Mouse (Mus musculus): ENCODE data around the gene Rhod. TPM values are rescaled to one million over a fixed set of nuclear protein-coding genes. Genes with fewer than 3 reads are reported as not detected.

Gene Rhod
- total RNA-seq, 1 experiment, result 15.5 TPM

DNA sequence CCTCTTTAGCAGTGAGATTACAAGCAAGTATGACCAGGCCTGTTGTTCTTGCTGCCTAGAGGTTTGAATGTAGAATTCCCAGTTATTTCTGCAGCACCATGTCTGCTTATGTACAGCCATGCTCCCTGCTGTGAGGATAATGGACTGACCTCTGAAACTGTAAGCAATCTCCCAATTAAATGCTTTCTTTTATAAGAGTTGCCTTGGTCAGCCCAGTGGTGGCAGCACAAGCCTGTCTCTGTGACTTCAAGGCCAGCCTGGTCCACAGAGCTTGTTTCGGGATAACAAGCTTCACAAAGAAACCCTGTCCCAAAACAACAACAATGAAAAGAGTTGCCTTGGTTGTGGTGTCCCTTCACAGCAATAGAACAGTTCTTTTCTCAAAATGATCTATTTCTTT lies 5.5 kb downstream of the Rhod start:
- H3K4me1 ChIP-seq (ENCODE audit: control insufficient read depth in 2 of 2, insufficient read depth in 2 of 2, low read length in 2 of 2, poor library complexity in 1 of 2), result peaks cover 0 to 5% of the 10 kb centered on the region in 2 experiments; a peak in 1 of 4 replicates
- TF ChIP-seq MAFK (IDR thresholded peaks at IDR 0.05; ENCODE audit: insufficient read depth, low read depth, low read length), result no peak
- no peak for TF ChIP-seq CHD2 (IDR thresholded peaks at IDR 0.05; ENCODE audit: low read depth, low read length)
- TF ChIP-seq HCFC1 (IDR thresholded peaks at IDR 0.05; ENCODE audit: borderline replicate concordance, insufficient read depth, low read length), result no peak
- no peak for TF ChIP-seq ZC3H11A (IDR thresholded peaks at IDR 0.05; ENCODE audit: borderline replicate concordance, low read depth, low read length)
- no peak for TF ChIP-seq ZNF384 (IDR thresholded peaks at IDR 0.05; ENCODE audit: low read depth, low read length)
- DNase-seq (ENCODE audit: low read depth, low spot score), result no peak
- in situ Hi-C loops (cut with MboI; ENCODE audit: low sequenced_read_pairs in 2 of 2, unreplicated experiment in 2 of 2), result no loop called here
- H3K27ac ChIP-seq (ENCODE audit: insufficient read depth, low read depth, low read length, poor library complexity, severe bottlenecking), result no peak overlapping the region
- H3K4me3 ChIP-seq (ENCODE audit: insufficient read depth in 1 of 2, low read depth in 1 of 2, low read length in 2 of 2, poor library complexity in 1 of 2, severe bottlenecking in 1 of 2), result no peak overlapping the region
- peaks cover 4% of the 10 kb centered on the region; the same call in 1 of the 2 replicates for H3K36me3 ChIP-seq (ENCODE audit: control insufficient read depth, insufficient read depth, low read length, poor library complexity, severe bottlenecking)
- no peak overlapping the region for H3K9ac ChIP-seq (ENCODE audit: insufficient read depth, low read depth, low read length, poor library complexity, severe bottlenecking)
- H3K9me3 ChIP-seq (ENCODE audit: control insufficient read depth, insufficient read depth, low read depth, low read length), result no peaks in the 10 kb centered on the region

DNA sequence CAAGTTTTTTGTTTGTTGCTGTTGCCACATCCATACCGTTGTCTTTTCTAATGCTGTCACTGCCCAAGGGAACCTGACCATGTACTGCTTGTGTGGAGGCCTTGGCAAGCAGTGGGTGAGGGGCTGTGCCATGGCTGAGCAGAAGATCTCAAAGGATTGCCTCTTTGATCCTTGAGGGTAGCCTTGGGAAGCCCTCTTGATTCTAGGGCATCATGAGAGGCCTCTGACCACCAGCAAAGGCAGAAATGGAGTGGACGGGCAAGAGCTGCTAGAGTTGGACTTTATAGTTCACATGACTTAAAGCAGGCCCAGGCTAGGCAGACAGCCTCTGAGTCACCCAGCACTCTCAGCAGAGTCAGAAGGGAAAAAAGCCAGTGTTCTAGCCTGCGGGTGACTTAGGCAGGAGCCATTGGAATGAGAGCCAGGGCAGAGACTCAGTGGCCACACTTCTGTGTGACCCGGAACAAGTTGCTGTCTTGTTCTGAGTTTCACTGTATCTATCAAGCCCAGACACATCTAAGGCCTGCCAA lies 9.1 kb downstream of the Rhod start:
- in situ Hi-C loops (cut with MboI; ENCODE audit: low sequenced_read_pairs in 2 of 2, unreplicated experiment in 2 of 2), result no loop called here
- TF ChIP-seq CHD2 (IDR thresholded peaks at IDR 0.05; ENCODE audit: low read depth, low read length) (no peak), MAFK (IDR thresholded peaks at IDR 0.05; ENCODE audit: insufficient read depth, low read depth, low read length) (no peak), HCFC1 (IDR thresholded peaks at IDR 0.05; ENCODE audit: borderline replicate concordance, insufficient read depth, low read length) (no peak)
- H3K36me3 ChIP-seq (ENCODE audit: control insufficient read depth, insufficient read depth, low read length, poor library complexity, severe bottlenecking), result peaks cover 4% of the 10 kb centered on the region; the same call in 1 of the 2 replicates

DNA sequence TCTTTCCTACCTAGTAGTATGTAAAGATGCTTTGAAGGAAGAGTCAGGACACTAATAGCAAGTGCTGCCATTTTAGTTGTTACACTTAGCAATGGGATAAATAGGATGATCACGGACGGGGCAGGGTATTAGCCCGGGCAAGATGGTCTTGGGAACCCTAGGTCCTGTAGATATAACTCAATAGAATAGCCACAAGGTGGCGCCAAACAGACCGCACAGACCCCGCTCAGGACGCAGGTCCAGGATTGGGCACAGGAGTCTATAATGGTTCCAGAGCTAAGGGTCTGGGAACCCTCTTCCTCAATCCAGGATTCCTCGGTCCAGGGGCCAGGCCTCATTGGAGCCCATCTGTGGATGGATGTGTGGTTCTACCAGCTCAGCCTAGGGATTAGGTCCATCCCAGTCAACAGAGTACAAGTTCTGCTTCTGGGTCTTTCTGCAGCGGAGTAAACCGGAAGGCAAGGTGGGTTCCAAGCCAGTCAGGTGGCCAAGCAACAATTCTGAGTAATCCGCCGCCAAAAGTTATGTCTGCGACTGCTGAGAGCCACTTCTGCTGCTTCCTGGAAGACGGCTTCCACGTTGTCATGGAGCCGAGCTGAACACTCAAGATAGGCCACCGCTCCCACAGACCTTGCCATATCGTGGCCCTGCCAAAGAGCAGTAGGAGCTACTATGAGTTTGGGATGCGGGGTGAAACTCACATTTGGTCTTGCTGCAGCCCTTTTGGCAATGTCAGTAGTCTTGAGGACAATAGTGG lies 13.4 kb downstream of the Rhod start:
- in situ Hi-C loops (cut with MboI; ENCODE audit: low sequenced_read_pairs in 2 of 2, unreplicated experiment in 2 of 2), result no loop called here
- peaks cover 3% of the 10 kb centered on the region in 2 experiments; a peak in 2 of 4 replicates for H3K4me1 ChIP-seq (ENCODE audit: control insufficient read depth in 2 of 2, insufficient read depth in 2 of 2, low read length in 2 of 2, poor library complexity in 1 of 2)
- H3K27ac ChIP-seq (ENCODE audit: insufficient read depth, low read depth, low read length, poor library complexity, severe bottlenecking), result no peak overlapping the region
- TF ChIP-seq ZC3H11A (IDR thresholded peaks at IDR 0.05; ENCODE audit: borderline replicate concordance, low read depth, low read length), result no peak
- TF ChIP-seq HCFC1 (IDR thresholded peaks at IDR 0.05; ENCODE audit: borderline replicate concordance, insufficient read depth, low read length), result no peak
- TF ChIP-seq MAFK (IDR thresholded peaks at IDR 0.05; ENCODE audit: insufficient read depth, low read depth, low read length), result no peak
- H3K9ac ChIP-seq (ENCODE audit: insufficient read depth, low read depth, low read length, poor library complexity, severe bottlenecking), result peak overlapping the region; percentile 61; the same call in 1 of the 2 replicates
- peaks cover 4% of the 10 kb centered on the region; the same call in 1 of the 2 replicates for H3K36me3 ChIP-seq (ENCODE audit: control insufficient read depth, insufficient read depth, low read length, poor library complexity, severe bottlenecking)
- DNase-seq (ENCODE audit: low read depth, low spot score), result peak; percentile 71
- no peaks in the 10 kb centered on the region for H3K9me3 ChIP-seq (ENCODE audit: control insufficient read depth, insufficient read depth, low read depth, low read length)
- peak overlapping the region; percentile 47 to 60 for H3K4me3 ChIP-seq (ENCODE audit: insufficient read depth in 1 of 2, low read depth in 1 of 2, low read length in 2 of 2, poor library complexity in 1 of 2, severe bottlenecking in 1 of 2)

More for the DNA sequence above, 9.1 kb downstream of the Rhod start:
- Histone ChIP-seq H3K9me3 (ENCODE audit: control insufficient read depth, insufficient read depth, low read depth, low read length) (no peaks in the 10 kb centered on the region), H3K4me1 (ENCODE audit: control insufficient read depth in 2 of 2, insufficient read depth in 2 of 2, low read length in 2 of 2, poor library complexity in 1 of 2) (peaks cover 0 to 3% of the 10 kb centered on the region in 2 experiments; a peak in 2 of 4 replicates), H3K4me3 (ENCODE audit: insufficient read depth in 1 of 2, low read depth in 1 of 2, low read length in 2 of 2, poor library complexity in 1 of 2, severe bottlenecking in 1 of 2) (no peak overlapping the region), H3K9ac (ENCODE audit: insufficient read depth, low read depth, low read length, poor library complexity, severe bottlenecking) (no peak overlapping the region), H3K27ac (ENCODE audit: insufficient read depth, low read depth, low read length, poor library complexity, severe bottlenecking) (no peak overlapping the region)
- DNase-seq (ENCODE audit: low read depth, low spot score), result no peak

DNA sequence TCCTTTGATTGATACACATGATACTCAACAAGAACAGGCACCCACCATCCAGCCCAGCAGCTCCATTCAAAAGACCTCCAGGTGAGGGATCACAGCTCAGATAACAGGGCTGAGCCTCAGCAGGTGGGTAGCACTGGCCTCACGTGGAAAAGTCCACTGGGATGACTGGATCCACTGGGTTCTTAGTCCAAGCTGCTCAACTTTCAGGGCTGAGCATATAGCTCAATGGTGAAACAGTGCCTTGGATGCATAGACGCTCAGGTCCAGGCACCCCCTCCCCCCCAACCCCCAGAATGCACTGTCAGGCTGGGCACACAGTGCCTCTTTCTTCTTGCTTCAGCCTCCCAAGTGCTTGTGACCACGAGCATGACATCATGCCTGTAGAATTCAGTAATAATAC lies 16.2 kb downstream of the Rhod start:
- Histone ChIP-seq H3K9me3 (ENCODE audit: control insufficient read depth, insufficient read depth, low read depth, low read length) (no peaks in the 10 kb centered on the region), H3K36me3 (ENCODE audit: control insufficient read depth, insufficient read depth, low read length, poor library complexity, severe bottlenecking) (peaks cover 4% of the 10 kb centered on the region; the same call in 1 of the 2 replicates), H3K4me3 (ENCODE audit: insufficient read depth in 1 of 2, low read depth in 1 of 2, low read length in 2 of 2, poor library complexity in 1 of 2, severe bottlenecking in 1 of 2) (no peak overlapping the region), H3K4me1 (ENCODE audit: control insufficient read depth in 2 of 2, insufficient read depth in 2 of 2, low read length in 2 of 2, poor library complexity in 1 of 2) (peaks cover 3% of the 10 kb centered on the region in 2 experiments; a peak in 2 of 4 replicates), H3K27ac (ENCODE audit: insufficient read depth, low read depth, low read length, poor library complexity, severe bottlenecking) (no peak overlapping the region), H3K9ac (ENCODE audit: insufficient read depth, low read depth, low read length, poor library complexity, severe bottlenecking) (no peak overlapping the region)
- in situ Hi-C loops (cut with MboI; ENCODE audit: low sequenced_read_pairs in 2 of 2, unreplicated experiment in 2 of 2), result no loop called here
- TF ChIP-seq ZC3H11A (IDR thresholded peaks at IDR 0.05; ENCODE audit: borderline replicate concordance, low read depth, low read length) (no peak), CHD2 (IDR thresholded peaks at IDR 0.05; ENCODE audit: low read depth, low read length) (no peak), MAFK (IDR thresholded peaks at IDR 0.05; ENCODE audit: insufficient read depth, low read depth, low read length) (no peak)
- DNase-seq (ENCODE audit: low read depth, low spot score), result no peak

All from ES-E14 (cell line).